Mouse (Mus musculus) liver, postnatal 0 days (tissue): Measurements from ENCODE around the gene Gm12355.

Source experiments
- CTCF ChIP-seq: sonication (generic); IDR thresholded peaks from 2 replicates; pipeline ENCODE4 v1.5.1; 2016; ENCODE audit warnings: antibody characterized with exemption, low read depth
- EP300 ChIP-seq: IDR thresholded peaks from 2 replicates; pipeline ENCODE4 v1.6.1; 2016; ENCODE audit warnings: antibody characterized with exemption, low read depth, mild to moderate bottlenecking

DNA sequence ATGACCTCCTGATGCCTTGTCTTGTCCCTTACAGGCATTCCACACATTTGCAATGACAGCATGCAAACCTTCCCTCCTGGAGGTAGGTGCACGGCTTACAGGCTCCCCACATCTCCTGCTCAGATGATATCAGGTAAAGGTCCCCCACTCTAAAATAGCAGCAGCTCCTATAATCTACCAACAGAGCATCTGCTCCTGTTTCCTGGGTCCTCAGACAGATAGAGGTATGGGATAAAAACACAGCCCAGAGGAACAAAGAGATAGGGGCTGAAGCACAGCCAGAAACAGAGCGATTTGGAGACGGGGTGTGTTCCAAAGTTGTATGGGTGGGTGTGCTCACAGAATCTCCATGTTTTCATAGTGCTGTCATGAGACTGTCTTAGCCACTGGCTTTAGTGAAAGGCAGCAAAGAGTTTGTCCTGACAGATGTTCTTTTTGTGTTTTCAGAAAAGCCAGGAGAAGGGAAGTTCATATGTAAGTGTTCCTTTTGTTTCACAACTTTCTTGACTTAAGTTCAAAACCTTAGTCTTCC lies 45.9 kb upstream of the Gm12355 start:
- TF ChIP-seq CTCF (no peak), EP300 (no peak)
